Mouse (Mus musculus): ENCODE data around the gene Nedd1. TPM values are rescaled to one million over a fixed set of nuclear protein-coding genes. Genes with fewer than 3 reads are reported as not detected.

The Nedd1 gene
- 53.9 and 58.3 TPM in 2 replicates for polyA plus RNA-seq (2014; fragmentation: Nextera tagmentation; extraction: Ambion mirVana)

DNA sequence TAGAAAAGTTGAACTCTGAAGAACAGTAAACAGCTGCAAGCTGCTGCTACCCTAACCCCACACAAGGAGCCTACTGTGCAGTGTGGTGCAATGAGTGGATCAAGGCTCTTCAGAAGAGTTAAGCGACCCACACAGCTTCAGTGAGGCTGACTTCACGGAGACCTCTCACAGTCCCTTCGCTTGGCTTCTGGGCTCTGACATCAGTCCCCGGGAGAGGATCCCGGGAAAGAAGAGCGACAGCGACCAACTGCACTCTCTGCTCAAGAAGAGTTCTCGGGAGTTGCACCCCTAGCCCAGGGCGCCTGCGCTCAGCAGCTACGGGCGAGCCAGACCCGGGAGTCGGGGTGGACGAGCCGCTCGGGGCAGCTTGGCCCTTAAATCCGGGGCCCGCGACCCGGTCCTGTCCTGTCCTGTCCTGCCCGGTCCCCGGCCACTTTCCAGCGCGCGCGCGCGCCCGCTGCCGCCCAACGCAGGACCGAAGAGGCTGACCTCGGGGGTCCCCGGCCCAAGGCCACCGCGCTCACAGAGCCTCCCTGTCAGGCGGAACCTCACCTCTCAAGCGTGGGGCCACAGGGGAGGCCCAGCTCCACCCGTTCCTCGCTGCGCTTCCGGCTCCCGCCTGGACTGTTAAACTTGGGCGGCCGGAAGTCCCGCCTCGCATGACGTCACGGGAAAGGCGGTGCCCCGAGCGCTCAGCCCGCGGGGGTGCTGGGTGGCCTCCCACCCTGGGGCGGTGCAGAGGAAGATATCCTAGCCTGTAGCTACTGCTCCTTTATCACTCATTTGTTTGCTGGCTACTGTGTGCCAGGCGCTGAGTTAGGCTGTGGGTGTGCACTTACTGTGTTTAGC is at the start of gene Nedd1:
Gene Nedd1 (minus strand): TSS at position 650 of the 849 bp plus-strand sequence.
- WGBS (ENCODE audit: insufficient replicate concordance), result under 1% methylated on average over 57 of the region's 57 CpGs
- H3K36me3 ChIP-seq (ENCODE audit: control insufficient read depth, insufficient read depth, low read length), result peaks cover 3% of the 10 kb centered on the region; the same call in 1 of the 2 replicates
- H3K27me3 ChIP-seq (ENCODE audit: control insufficient read depth, insufficient read depth, low read length), result no peaks in the 10 kb centered on the region
- ATAC-seq (replicated peaks; ENCODE audit: insufficient number of reproducible peaks, low FRiP score, low TSS enrichment), result peak; percentile 98
- H3K27ac ChIP-seq (ENCODE audit: low read depth, low read length), result peak within 1 kb of the TSS; percentile 97
- peak within 1 kb of the TSS; percentile 76 for H3K4me2 ChIP-seq
- peak within 1 kb of the TSS; percentile 96 for H3K4me3 ChIP-seq (ENCODE audit: low read depth, low read length)
- peak within 1 kb of the TSS; percentile 97 for H3K9ac ChIP-seq (ENCODE audit: low read depth, low read length)
- H3K4me1 ChIP-seq (ENCODE audit: control insufficient read depth, insufficient read depth, low read length), result peaks cover 3% of the 10 kb centered on the region; the same call in 1 of the 2 replicates
- H3K9me3 ChIP-seq (replicated peaks; ENCODE audit: control insufficient read depth, low read length), result no peaks in the 10 kb centered on the region

DNA sequence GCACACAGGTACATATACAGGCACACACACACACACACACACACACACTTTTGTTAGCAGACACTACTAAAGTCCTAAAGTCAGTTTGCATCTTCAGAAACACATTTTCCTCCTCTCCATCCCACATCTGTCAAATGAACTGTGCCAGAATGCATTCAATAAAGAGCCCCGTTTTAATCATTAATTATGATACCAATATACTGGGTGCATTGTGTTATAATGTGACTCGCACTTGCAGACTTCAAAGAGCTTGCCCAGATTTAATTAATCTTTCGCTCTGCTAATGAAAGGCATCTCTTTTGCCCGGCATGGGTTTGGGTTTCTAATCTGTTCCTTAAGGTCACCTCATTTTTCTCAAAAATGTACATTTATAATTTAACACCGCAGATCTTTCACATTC is 32.1 kb upstream of the Nedd1 start:
- no peaks in the 10 kb centered on the region for H3K4me1 ChIP-seq (ENCODE audit: control insufficient read depth, insufficient read depth, low read length)
- no peak overlapping the region for H3K4me2 ChIP-seq
- H3K27ac ChIP-seq (ENCODE audit: low read depth, low read length), result no peak overlapping the region
- WGBS (ENCODE audit: insufficient replicate concordance), result 81% methylated on average over 5 of the region's 5 CpGs
- no peaks in the 10 kb centered on the region for H3K27me3 ChIP-seq (ENCODE audit: control insufficient read depth, insufficient read depth, low read length)
- no peak overlapping the region for H3K4me3 ChIP-seq (ENCODE audit: low read depth, low read length)
- no peak overlapping the region for H3K9ac ChIP-seq (ENCODE audit: low read depth, low read length)
- no peaks in the 10 kb centered on the region for H3K9me3 ChIP-seq (replicated peaks; ENCODE audit: control insufficient read depth, low read length)
- no peak for ATAC-seq (replicated peaks; ENCODE audit: insufficient number of reproducible peaks, low FRiP score, low TSS enrichment)
- H3K36me3 ChIP-seq (ENCODE audit: control insufficient read depth, insufficient read depth, low read length), result no peaks in the 10 kb centered on the region

DNA sequence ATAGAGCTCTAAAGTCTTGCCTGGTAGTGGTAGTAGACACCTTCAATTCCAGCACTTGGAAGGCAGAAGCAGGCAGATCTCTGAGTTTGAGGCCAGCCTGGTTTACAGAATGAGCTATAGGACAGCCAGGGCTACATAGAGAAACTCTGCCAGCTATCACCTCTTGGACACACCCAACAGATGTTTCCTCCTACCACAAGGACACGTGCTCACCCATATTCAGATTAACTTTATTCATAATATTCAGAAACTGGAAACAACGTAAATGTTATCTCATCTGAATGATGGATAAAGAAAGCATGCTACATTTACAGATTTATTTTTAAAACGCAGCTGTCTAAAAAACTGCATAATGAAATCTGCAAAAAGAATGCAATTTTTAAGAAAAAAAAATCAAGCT is 8.1 kb upstream of the Nedd1 start:
- WGBS (ENCODE audit: insufficient replicate concordance), result 77% methylated on average over 3 of the region's 3 CpGs

DNA sequence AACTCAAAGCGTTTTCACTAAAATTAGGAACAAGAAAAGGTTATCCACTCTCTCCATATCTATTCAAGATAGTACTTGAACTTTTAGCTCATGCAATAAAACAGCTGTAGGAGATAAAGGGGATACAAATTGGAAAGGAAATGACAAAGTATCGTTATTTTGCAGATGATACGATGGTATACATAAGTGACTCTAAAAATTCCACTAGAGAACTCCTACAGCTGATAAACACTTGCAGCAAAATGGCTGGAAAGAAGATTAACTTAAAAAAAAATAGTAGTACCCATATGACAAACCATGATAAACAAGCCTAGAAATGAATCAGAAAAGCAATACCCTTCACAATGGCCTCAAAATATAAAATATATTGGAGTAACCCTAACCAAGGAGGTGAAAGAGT is 6.5 kb upstream of the Nedd1 start:
- WGBS (ENCODE audit: insufficient replicate concordance), result 74% methylated on average over 3 of the region's 3 CpGs

More for the DNA sequence above, 8.1 kb upstream of the Nedd1 start:
- H3K4me2 ChIP-seq, result no peak overlapping the region
- H3K4me1 ChIP-seq (ENCODE audit: control insufficient read depth, insufficient read depth, low read length), result no peaks in the 10 kb centered on the region
- H3K27ac ChIP-seq (ENCODE audit: low read depth, low read length), result no peak overlapping the region
- H3K4me3 ChIP-seq (ENCODE audit: low read depth, low read length), result no peak overlapping the region
- no peak for ATAC-seq (replicated peaks; ENCODE audit: insufficient number of reproducible peaks, low FRiP score, low TSS enrichment)
- H3K36me3 ChIP-seq (ENCODE audit: control insufficient read depth, insufficient read depth, low read length), result no peaks in the 10 kb centered on the region
- no peak overlapping the region for H3K9ac ChIP-seq (ENCODE audit: low read depth, low read length)
- H3K9me3 ChIP-seq (replicated peaks; ENCODE audit: control insufficient read depth, low read length), result no peaks in the 10 kb centered on the region
- no peaks in the 10 kb centered on the region for H3K27me3 ChIP-seq (ENCODE audit: control insufficient read depth, insufficient read depth, low read length)

DNA sequence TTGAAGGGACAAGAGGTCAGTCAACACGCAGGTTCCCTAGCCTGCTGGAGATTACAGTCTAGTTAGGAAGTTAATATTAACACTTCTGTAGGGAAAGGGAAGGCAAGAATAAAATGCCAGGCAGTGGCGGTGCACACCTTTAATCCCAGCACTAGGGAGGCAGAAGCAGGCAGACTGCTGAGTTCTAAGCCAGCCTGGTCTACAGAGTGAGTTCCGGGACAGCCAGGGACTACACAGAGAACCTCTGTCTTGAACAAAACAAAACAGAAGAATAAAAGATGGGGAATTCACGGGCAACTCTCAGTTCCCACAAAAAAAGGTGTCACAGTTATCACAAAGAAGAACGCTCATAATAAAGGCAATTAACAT is 384 bp upstream of the Nedd1 start:
- Histone ChIP-seq H3K4me2 (peak overlapping the region; percentile 76), H3K27ac (ENCODE audit: low read depth, low read length) (peak overlapping the region; percentile 97), H3K4me3 (ENCODE audit: low read depth, low read length) (peak overlapping the region; percentile 96), H3K36me3 (ENCODE audit: control insufficient read depth, insufficient read depth, low read length) (peaks cover 3% of the 10 kb centered on the region; the same call in 1 of the 2 replicates), H3K9ac (ENCODE audit: low read depth, low read length) (peak overlapping the region; percentile 97; the same call in 1 of the 2 replicates), H3K9me3 (replicated peaks; ENCODE audit: control insufficient read depth, low read length) (no peaks in the 10 kb centered on the region), H3K27me3 (ENCODE audit: control insufficient read depth, insufficient read depth, low read length) (no peaks in the 10 kb centered on the region), H3K4me1 (ENCODE audit: control insufficient read depth, insufficient read depth, low read length) (no peaks in the 10 kb centered on the region)
- peak; percentile 22; the same call in 1 of the 2 replicates for ATAC-seq (replicated peaks; ENCODE audit: insufficient number of reproducible peaks, low FRiP score, low TSS enrichment)
- 45% methylated on average over 5 of the region's 5 CpGs for WGBS (ENCODE audit: insufficient replicate concordance)

More for the DNA sequence above, 6.5 kb upstream of the Nedd1 start:
- H3K4me1 ChIP-seq (ENCODE audit: control insufficient read depth, insufficient read depth, low read length), result no peaks in the 10 kb centered on the region
- no peak overlapping the region for H3K4me3 ChIP-seq (ENCODE audit: low read depth, low read length)
- H3K36me3 ChIP-seq (ENCODE audit: control insufficient read depth, insufficient read depth, low read length), result no peaks in the 10 kb centered on the region
- ATAC-seq (replicated peaks; ENCODE audit: insufficient number of reproducible peaks, low FRiP score, low TSS enrichment), result no peak
- no peak overlapping the region for H3K4me2 ChIP-seq
- no peaks in the 10 kb centered on the region for H3K9me3 ChIP-seq (replicated peaks; ENCODE audit: control insufficient read depth, low read length)
- H3K27me3 ChIP-seq (ENCODE audit: control insufficient read depth, insufficient read depth, low read length), result no peaks in the 10 kb centered on the region
- no peak overlapping the region for H3K9ac ChIP-seq (ENCODE audit: low read depth, low read length)
- no peak overlapping the region for H3K27ac ChIP-seq (ENCODE audit: low read depth, low read length)

DNA sequence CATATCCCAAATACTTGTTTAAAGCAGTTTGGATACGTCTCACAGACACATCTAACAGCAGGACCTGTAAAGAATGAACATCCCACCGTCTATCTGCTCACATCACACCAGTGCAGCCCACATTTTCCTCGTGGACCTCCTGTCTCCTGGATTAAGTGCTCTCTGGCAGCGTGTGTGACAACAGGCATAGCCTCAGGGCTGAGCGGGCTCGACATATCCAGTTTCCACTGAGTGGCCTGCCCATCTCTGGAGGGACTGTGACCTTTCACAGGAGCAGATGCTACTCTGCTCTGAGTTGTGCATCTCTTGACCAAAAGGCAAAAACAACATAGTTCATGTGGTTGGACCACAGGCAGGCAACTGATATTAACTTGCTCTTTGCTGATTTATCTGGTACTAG is 23.2 kb downstream of the Nedd1 start:
- Histone ChIP-seq H3K9me3 (replicated peaks; ENCODE audit: control insufficient read depth, low read length) (no peaks in the 10 kb centered on the region), H3K4me1 (ENCODE audit: control insufficient read depth, insufficient read depth, low read length) (no peaks in the 10 kb centered on the region), H3K36me3 (ENCODE audit: control insufficient read depth, insufficient read depth, low read length) (0 out of 2 replicates have a peak, but pooled peaks cover 8% of the 10 kb centered on the region), H3K4me3 (ENCODE audit: low read depth, low read length) (no peak overlapping the region), H3K4me2 (no peak overlapping the region), H3K27ac (ENCODE audit: low read depth, low read length) (no peak overlapping the region), H3K27me3 (ENCODE audit: control insufficient read depth, insufficient read depth, low read length) (no peaks in the 10 kb centered on the region), H3K9ac (ENCODE audit: low read depth, low read length) (no peak overlapping the region)
- ATAC-seq (replicated peaks; ENCODE audit: insufficient number of reproducible peaks, low FRiP score, low TSS enrichment), result no peak
- WGBS (ENCODE audit: insufficient replicate concordance), result 79% methylated on average over 6 of the region's 6 CpGs

DNA sequence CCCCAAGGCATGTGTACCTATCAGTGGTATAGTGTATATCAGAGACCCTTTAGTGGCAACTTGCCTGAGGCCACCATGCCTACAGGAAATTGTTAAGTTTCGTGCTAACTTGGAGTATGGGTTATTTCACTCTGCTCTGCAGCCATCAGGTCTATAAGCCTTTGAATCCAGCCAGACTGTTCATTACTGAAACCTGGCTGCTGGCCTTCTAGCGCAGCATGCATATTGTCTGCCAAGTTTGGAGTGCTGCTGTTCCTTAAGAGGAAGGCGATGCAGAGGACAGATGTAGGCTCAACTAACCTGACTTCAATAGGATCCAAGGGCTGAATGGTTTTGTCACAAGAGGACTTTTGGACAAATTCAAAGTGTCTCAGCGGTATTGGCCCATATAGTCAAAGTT is 47.2 kb downstream of the Nedd1 start:
- H3K9ac ChIP-seq (ENCODE audit: low read depth, low read length), result no peak overlapping the region
- 88% methylated on average over 4 of the region's 4 CpGs for WGBS (ENCODE audit: insufficient replicate concordance)
- no peaks in the 10 kb centered on the region for H3K27me3 ChIP-seq (ENCODE audit: control insufficient read depth, insufficient read depth, low read length)
- no peaks in the 10 kb centered on the region for H3K9me3 ChIP-seq (replicated peaks; ENCODE audit: control insufficient read depth, low read length)
- H3K4me3 ChIP-seq (ENCODE audit: low read depth, low read length), result no peak overlapping the region
- no peak for ATAC-seq (replicated peaks; ENCODE audit: insufficient number of reproducible peaks, low FRiP score, low TSS enrichment)
- H3K4me2 ChIP-seq, result no peak overlapping the region
- no peaks in the 10 kb centered on the region for H3K4me1 ChIP-seq (ENCODE audit: control insufficient read depth, insufficient read depth, low read length)
- H3K36me3 ChIP-seq (ENCODE audit: control insufficient read depth, insufficient read depth, low read length), result no peaks in the 10 kb centered on the region
- no peak overlapping the region for H3K27ac ChIP-seq (ENCODE audit: low read depth, low read length)

DNA sequence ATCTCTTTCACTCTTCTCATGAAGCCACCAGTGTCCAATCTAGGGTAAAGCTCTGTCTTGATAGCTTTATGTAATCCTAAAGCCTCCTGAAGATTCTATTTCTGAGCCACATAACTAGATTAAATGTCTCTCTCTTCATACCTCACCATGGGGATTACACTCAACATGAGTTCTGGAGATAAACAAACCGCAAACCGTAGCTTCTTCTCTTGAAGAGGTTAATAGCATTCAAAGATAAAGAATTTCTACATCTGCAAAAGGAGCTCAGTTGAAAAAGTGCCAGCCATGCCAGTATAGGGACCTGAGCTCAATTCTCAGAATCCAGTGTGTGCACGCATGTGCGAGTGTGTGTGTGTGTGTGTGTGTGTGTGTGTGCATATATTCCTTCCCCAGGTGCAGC is 50.3 kb downstream of the Nedd1 start:
- no peak overlapping the region for H3K9ac ChIP-seq (ENCODE audit: low read depth, low read length)
- H3K27me3 ChIP-seq (ENCODE audit: control insufficient read depth, insufficient read depth, low read length), result no peaks in the 10 kb centered on the region
- H3K9me3 ChIP-seq (replicated peaks; ENCODE audit: control insufficient read depth, low read length), result no peaks in the 10 kb centered on the region
- no peak overlapping the region for H3K4me2 ChIP-seq
- no peaks in the 10 kb centered on the region for H3K36me3 ChIP-seq (ENCODE audit: control insufficient read depth, insufficient read depth, low read length)
- no peak for ATAC-seq (replicated peaks; ENCODE audit: insufficient number of reproducible peaks, low FRiP score, low TSS enrichment)
- no peak overlapping the region for H3K4me3 ChIP-seq (ENCODE audit: low read depth, low read length)
- no peaks in the 10 kb centered on the region for H3K4me1 ChIP-seq (ENCODE audit: control insufficient read depth, insufficient read depth, low read length)
- no peak overlapping the region for H3K27ac ChIP-seq (ENCODE audit: low read depth, low read length)
- whole genome bisulfite sequencing (ENCODE audit: insufficient replicate concordance), result 84% methylated on average over 4 of the region's 4 CpGs

DNA sequence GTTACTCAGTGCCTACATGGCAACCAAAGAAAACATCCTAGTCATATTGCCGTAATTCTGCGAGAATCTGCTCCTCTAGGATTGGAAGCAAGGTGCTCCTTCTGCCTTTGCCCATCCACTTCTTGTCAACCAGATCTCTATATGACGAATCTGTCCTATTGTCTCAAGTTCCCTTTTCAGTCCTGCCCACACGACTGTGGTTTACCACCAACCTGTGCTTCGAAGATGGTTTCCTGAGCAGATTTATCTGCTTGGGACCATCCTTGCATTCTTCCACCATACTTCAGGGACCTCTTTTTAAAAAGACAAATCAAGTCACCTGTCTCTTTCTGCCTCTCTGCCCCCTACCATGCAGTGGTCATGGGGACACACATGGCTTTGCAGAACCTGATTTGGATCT is 56.9 kb downstream of the Nedd1 start:
- no peaks in the 10 kb centered on the region for H3K36me3 ChIP-seq (ENCODE audit: control insufficient read depth, insufficient read depth, low read length)
- H3K4me3 ChIP-seq (ENCODE audit: low read depth, low read length), result no peak overlapping the region
- no peak for ATAC-seq (replicated peaks; ENCODE audit: insufficient number of reproducible peaks, low FRiP score, low TSS enrichment)
- H3K27ac ChIP-seq (ENCODE audit: low read depth, low read length), result no peak overlapping the region
- H3K4me1 ChIP-seq (ENCODE audit: control insufficient read depth, insufficient read depth, low read length), result no peaks in the 10 kb centered on the region
- no peaks in the 10 kb centered on the region for H3K9me3 ChIP-seq (replicated peaks; ENCODE audit: control insufficient read depth, low read length)
- 79% methylated on average over 5 of the region's 5 CpGs for WGBS (ENCODE audit: insufficient replicate concordance)
- no peaks in the 10 kb centered on the region for H3K27me3 ChIP-seq (ENCODE audit: control insufficient read depth, insufficient read depth, low read length)
- H3K9ac ChIP-seq (ENCODE audit: low read depth, low read length), result no peak overlapping the region
- no peak overlapping the region for H3K4me2 ChIP-seq
